Mouse (Mus musculus) heart, postnatal 36 days (tissue): ENCODE data around the gene Slc36a2. TPM values are rescaled to one million over a fixed set of nuclear protein-coding genes. Genes with fewer than 3 reads are reported as not detected.

Experiments
- total RNA-seq, 2 experiments: library from RNA; stranded (reverse); gene quantifications; 2 replicates each; pipeline ENCODE4 v1.2.3; 2021

Slc36a2 gene
- total RNA-seq, 2 experiments from 2014 or later, result 14.3 to 14.8 TPM

Other genes with a start within 250 kb of the Slc36a2 start
- 10 to 100 TPM; 29.2 to 29.4 TPM for gene Tnip1, start 222.2 kb downstream of the Slc36a2 start, total RNA-seq
- gene Anxa6, start 151.6 kb downstream of the Slc36a2 start, total RNA-seq, result 100 to 1,000 TPM; 234 to 241 TPM
- gene Ccdc69, start 106.9 kb downstream of the Slc36a2 start, total RNA-seq, result 1 to 10 TPM; 7.6 to 8.0 TPM
- 10 to 100 TPM; 10.8 to 11.8 TPM for gene Gm2a, start 87.0 kb downstream of the Slc36a2 start, total RNA-seq
- not detected for gene Slc36a3, start 33.4 kb downstream of the Slc36a2 start, total RNA-seq
- gene Slc36a1, start 19.3 kb upstream of the Slc36a2 start, total RNA-seq, result 10 to 100 TPM in 1 of 2 experiments, 1 to 10 TPM in 1; 9.4 to 10.5 TPM
- under 1 TPM; 0.03 TPM for gene Fat2, start 151.5 kb upstream of the Slc36a2 start, total RNA-seq
- 100 to 1,000 TPM; 645 to 801 TPM for gene Sparc, start 238.1 kb upstream of the Slc36a2 start, total RNA-seq